Mouse (Mus musculus) stomach, embryonic 14.5 days (tissue): ENCODE data around the gene Lrfn1. TPM values are rescaled to one million over a fixed set of nuclear protein-coding genes. Genes with fewer than 3 reads are reported as not detected.

Source experiments
- ATAC-seq: fragments of 200-750 bp; cut with Nextera tagmentation; 2 replicates; pipeline ENCODE4 v1.8.0; 2017; ENCODE audit warnings: low read depth, moderate TSS enrichment; ENCODE audit not compliant: insufficient number of reproducible peaks, insufficient read depth, low FRiP score
- H3K27ac ChIP-seq: fragments of 300-500 bp; sonication (generic); 2 replicates; pipeline ENCODE4 v1.5.1; 2014; ENCODE audit warnings: mild to moderate bottlenecking, low read length, moderate library complexity, mixed read lengths
- H3K27me3 ChIP-seq: fragments of 300-500 bp; sonication (generic); 2 replicates; pipeline ENCODE4 v1.6.1; 2014; ENCODE audit warnings: low read length, control low read depth, mixed read lengths; ENCODE audit not compliant: control insufficient read depth, insufficient read depth
- H3K36me3 ChIP-seq: fragments of 300-500 bp; sonication (generic); 2 replicates; pipeline ENCODE4 v1.6.1; 2014; ENCODE audit warnings: mild to moderate bottlenecking, control low read depth, low read length, moderate library complexity, mixed read lengths; ENCODE audit not compliant: control insufficient read depth, insufficient read depth
- H3K4me1 ChIP-seq: fragments of 300-500 bp; sonication (generic); 2 replicates; pipeline ENCODE4 v1.6.1; 2014; ENCODE audit warnings: low read length, control low read depth, mixed read lengths; ENCODE audit not compliant: control insufficient read depth, insufficient read depth
- H3K4me2 ChIP-seq: fragments of 300-500 bp; sonication (generic); replicated peaks from 2 replicates; pipeline ENCODE4 v1.6.1; 2014; ENCODE audit warnings: low read depth, low read length, control low read depth
- H3K4me3 ChIP-seq: fragments of 300-500 bp; sonication (generic); 2 replicates; pipeline ENCODE4 v1.5.1; 2014; ENCODE audit warnings: low read depth, low read length, control low read depth
- H3K9ac ChIP-seq: fragments of 300-500 bp; sonication (generic); replicated peaks from 2 replicates; pipeline ENCODE4 v1.6.1; 2014; ENCODE audit warnings: low read depth, mild to moderate bottlenecking, control low read depth, low read length, moderate library complexity, mixed read lengths
- H3K9me3 ChIP-seq: fragments of 300-500 bp; sonication (generic); 2 replicates; pipeline ENCODE4 v1.6.1; 2016; ENCODE audit warnings: low read depth, low read length, control low read depth; ENCODE audit not compliant: control insufficient read depth
- WGBS: fragments of 180-500 bp; shearing (Covaris S2); extraction: QIAGEN DNeasy Blood & Tissue Kit; methylation state at CpG from one replicate; pipeline ENCODE4 v1.1.7; 2014; 5-methylcytosine and 5-hydroxymethylcytosine counted together
- polyA plus RNA-seq: library from polyadenylated mRNA; unstranded; fragments of >200 nt; fragmentation: Nextera tagmentation; extraction: Ambion mirVana; gene quantifications from 2 replicates; pipeline ENCODE4 v1.2.1, GENCODE M21; 2014

The Lrfn1 gene
- polyA plus RNA-seq, 1 experiment from 2014 or later: 4.2 TPM

GRCm38 (mm10) chr7:28460361-28460760, 8.6 kb downstream of the Lrfn1 start:
- Histone ChIP-seq H3K4me2 (no peak overlapping the region), H3K9me3 (no peaks in the 10 kb centered on the region), H3K4me3 (no peak overlapping the region), H3K36me3 (peaks cover 24% of the 10 kb centered on the region), H3K27ac (no peak overlapping the region), H3K9ac (no peak overlapping the region), H3K4me1 (no peaks in the 10 kb centered on the region), H3K27me3 (no peaks in the 10 kb centered on the region)
- 89% methylated on average over 5 of the region's 5 CpGs for WGBS
- ATAC-seq: no peak

DNA sequence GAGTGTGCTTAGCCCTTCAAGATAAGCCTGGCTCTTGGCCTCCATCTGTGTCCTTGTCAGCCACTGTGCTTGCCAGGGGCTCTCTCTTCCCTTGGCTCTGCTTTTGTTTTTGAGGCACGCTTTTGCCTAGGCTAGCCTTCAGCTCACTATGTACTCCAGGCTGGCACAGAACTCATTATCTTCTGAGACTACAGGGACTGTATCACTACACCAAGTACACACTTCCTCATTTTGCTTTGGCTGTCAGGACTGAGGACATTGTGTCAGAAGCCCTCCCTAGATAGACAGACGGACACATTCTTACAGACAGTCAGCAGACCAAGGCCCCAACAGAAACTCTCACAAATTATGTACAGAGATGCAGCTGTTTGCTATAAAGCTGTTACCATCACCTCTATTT, 11.0 kb downstream of the Lrfn1 start:
- no peak overlapping the region for H3K9ac ChIP-seq
- H3K4me3 ChIP-seq: no peak overlapping the region
- no peaks in the 10 kb centered on the region for H3K9me3 ChIP-seq
- H3K4me1 ChIP-seq: peaks cover 3% of the 10 kb centered on the region; the same call in 1 of the 2 replicates
- WGBS: 91% methylated on average over 2 of the region's 2 CpGs
- ATAC-seq: no peak
- no peak overlapping the region for H3K27ac ChIP-seq
- H3K27me3 ChIP-seq: 0 out of 2 replicates have a peak, but pooled peaks cover 6% of the 10 kb centered on the region
- peaks cover 24% of the 10 kb centered on the region for H3K36me3 ChIP-seq
- no peak overlapping the region for H3K4me2 ChIP-seq

DNA sequence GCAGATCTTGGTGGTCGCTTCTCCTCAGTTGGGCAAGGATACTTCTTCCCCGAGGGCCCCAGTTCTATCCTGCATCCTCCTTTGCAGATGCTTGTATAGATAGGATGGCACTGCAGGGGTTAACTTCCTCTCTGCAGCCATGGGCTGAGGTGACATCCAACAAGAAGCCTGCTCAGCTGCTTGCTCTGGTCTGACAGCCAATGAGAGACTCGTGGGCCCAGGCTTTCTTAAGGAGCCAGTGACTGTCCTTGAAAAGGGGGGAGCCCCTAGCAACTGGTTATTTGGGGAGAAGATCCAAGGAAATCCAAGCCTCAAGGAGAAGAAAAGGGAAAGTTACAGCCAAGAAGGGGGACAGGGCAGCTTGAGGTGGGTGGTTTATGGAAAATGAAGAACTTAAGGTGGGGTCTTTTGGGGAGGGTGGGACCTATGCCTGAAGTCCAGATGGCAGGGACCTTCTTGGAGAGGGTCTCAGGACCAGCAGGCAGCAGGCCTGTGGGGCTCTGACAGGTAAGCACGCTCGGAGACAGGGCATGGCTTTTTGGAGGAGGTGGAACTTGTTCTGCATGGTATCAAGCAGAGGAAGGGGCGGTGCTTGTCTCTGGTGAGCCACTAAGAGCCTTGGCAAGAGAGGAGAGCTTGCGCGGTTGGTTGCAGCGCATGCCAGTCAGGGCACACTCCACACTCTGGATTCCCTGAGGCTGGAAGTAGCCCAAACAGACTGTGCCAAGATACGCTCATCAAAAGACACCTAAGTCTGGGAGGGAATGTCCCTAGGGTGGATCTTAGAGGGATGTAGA, 12.8 kb downstream of the Lrfn1 start:
- Histone ChIP-seq H3K27ac (0 out of 2 replicates have a peak overlapping the region, but pooled peaks have one; percentile 10), H3K36me3 (peaks cover 13% of the 10 kb centered on the region), H3K9ac (no peak overlapping the region), H3K4me2 (no peak overlapping the region), H3K4me1 (peaks cover 5% of the 10 kb centered on the region; the same call in 1 of the 2 replicates), H3K4me3 (no peak overlapping the region), H3K9me3 (no peaks in the 10 kb centered on the region), H3K27me3 (0 out of 2 replicates have a peak, but pooled peaks cover 6% of the 10 kb centered on the region)
- 0 out of 2 replicates have a peak, but pooled peaks have one; percentile 31 for ATAC-seq
- 54% methylated on average over 10 of the region's 10 CpGs for WGBS

GRCm38 (mm10) chr7:28466721-28467212, 15.0 kb downstream of the Lrfn1 start:
- no peak for ATAC-seq
- Histone ChIP-seq H3K27me3 (0 out of 2 replicates have a peak, but pooled peaks cover 6% of the 10 kb centered on the region), H3K4me3 (peak overlapping the region; percentile 47), H3K9ac (peak overlapping the region; percentile 42), H3K4me1 (peaks cover 5% of the 10 kb centered on the region; the same call in 1 of the 2 replicates), H3K27ac (no peak overlapping the region), H3K9me3 (no peaks in the 10 kb centered on the region), H3K36me3 (peaks cover 8% of the 10 kb centered on the region), H3K4me2 (peak overlapping the region; percentile 88)
- 30% methylated on average over 40 of the region's 40 CpGs for WGBS

DNA sequence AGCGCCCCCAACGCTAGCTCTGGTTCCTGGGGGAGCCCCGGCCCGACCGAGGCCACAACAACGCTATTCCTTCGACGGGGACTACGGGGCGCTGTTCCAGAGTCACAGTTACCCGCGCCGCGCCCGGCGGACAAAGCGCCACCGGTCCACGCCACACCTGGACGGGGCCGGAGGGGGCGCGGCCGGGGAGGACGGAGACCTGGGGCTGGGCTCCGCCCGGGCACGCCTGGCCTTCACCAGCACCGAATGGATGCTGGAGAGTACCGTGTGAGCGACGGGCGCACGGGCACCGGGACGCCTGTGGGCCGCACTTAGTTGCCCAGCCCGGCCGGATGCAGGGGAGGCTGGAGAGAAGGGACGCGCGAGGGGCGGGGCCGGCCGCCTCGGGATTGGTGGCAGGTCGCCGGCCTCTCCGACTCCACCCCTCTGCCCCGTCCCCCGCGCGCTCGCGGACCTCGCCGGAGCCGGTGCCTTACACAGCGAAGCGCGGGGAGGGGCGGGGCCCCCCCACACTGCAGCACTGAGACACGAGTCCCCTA, 15.5 kb downstream of the Lrfn1 start:
- Histone ChIP-seq H3K4me2 (peak overlapping the region; percentile 88), H3K4me3 (peak overlapping the region; percentile 47), H3K4me1 (peaks cover 5% of the 10 kb centered on the region; the same call in 1 of the 2 replicates), H3K27ac (no peak overlapping the region), H3K36me3 (peaks cover 5% of the 10 kb centered on the region), H3K27me3 (0 out of 2 replicates have a peak, but pooled peaks cover 6% of the 10 kb centered on the region), H3K9ac (peak overlapping the region; percentile 42), H3K9me3 (no peaks in the 10 kb centered on the region)
- WGBS: 4% methylated on average over 63 of the region's 63 CpGs
- peak; percentile 77; the same call in 1 of the 2 replicates for ATAC-seq

DNA sequence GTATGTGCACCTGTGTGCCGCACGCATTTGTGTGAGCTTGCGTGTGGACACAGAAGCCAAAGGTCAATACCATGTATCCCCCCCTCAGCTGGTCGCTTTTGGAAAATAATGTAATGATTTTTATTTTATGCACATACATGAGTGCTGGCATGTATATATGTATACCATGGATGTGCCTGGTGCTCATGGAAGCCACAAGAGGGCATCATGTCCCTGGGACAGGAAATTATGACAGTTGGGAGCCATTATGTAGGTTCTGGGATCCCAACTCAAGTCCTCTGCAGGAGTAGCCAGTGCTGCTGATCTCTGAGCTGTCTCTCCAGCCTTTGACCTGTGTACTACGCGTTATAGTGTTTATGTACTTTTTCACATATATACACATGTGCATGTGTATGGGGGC, 24.4 kb downstream of the Lrfn1 start:
- no peaks in the 10 kb centered on the region for H3K36me3 ChIP-seq

DNA sequence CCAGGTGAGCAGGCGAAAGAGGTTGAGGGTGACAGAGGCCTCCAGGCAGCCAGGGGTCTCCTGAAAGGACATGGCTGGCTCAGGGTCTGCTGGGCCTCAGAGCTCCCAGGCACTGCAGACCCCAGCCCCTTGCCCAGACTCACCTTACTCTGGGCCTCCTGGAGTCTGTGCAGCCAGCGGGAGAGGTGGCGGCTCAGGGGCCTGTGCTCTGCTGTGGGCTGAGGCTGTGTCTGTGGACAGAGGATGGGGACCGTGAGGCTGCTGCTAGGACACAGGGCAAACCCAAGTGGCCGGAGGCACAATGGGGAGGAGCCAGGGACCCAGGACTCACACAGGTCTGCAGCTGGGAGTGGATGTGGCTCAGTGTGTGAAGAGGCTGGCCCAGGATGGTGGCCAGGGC, 25.6 kb downstream of the Lrfn1 start:
- H3K27me3 ChIP-seq: no peaks in the 10 kb centered on the region

More for the DNA sequence above, 24.4 kb downstream of the Lrfn1 start:
- Histone ChIP-seq H3K4me3 (no peak overlapping the region), H3K27ac (no peak overlapping the region), H3K9ac (no peak overlapping the region), H3K4me2 (no peak overlapping the region), H3K27me3 (no peaks in the 10 kb centered on the region), H3K9me3 (no peaks in the 10 kb centered on the region), H3K4me1 (no peaks in the 10 kb centered on the region)
- 84% methylated on average over 6 of the region's 6 CpGs for WGBS
- no peak for ATAC-seq

GRCm38 (mm10) chr7:28478854-28479253, 27.1 kb downstream of the Lrfn1 start:
- no peaks in the 10 kb centered on the region for H3K36me3 ChIP-seq
- H3K4me1 ChIP-seq: no peaks in the 10 kb centered on the region
- H3K9me3 ChIP-seq: no peaks in the 10 kb centered on the region
- H3K27me3 ChIP-seq: no peaks in the 10 kb centered on the region
- H3K4me3 ChIP-seq: no peak overlapping the region
- no peak overlapping the region for H3K4me2 ChIP-seq
- peak; percentile 63 for ATAC-seq
- no peak overlapping the region for H3K9ac ChIP-seq
- WGBS: 8% methylated on average over 8 of the region's 8 CpGs
- H3K27ac ChIP-seq: no peak overlapping the region

More for the DNA sequence above, 25.6 kb downstream of the Lrfn1 start:
- Histone ChIP-seq H3K4me1 (no peaks in the 10 kb centered on the region), H3K9ac (no peak overlapping the region), H3K9me3 (no peaks in the 10 kb centered on the region), H3K4me3 (no peak overlapping the region), H3K4me2 (no peak overlapping the region), H3K36me3 (no peaks in the 10 kb centered on the region), H3K27ac (no peak overlapping the region)
- WGBS: 83% methylated on average over 5 of the region's 5 CpGs
- 0 out of 2 replicates have a peak, but pooled peaks have one; percentile 42 for ATAC-seq
